Mouse (Mus musculus): ENCODE data around the gene Gm49336.

DNA sequence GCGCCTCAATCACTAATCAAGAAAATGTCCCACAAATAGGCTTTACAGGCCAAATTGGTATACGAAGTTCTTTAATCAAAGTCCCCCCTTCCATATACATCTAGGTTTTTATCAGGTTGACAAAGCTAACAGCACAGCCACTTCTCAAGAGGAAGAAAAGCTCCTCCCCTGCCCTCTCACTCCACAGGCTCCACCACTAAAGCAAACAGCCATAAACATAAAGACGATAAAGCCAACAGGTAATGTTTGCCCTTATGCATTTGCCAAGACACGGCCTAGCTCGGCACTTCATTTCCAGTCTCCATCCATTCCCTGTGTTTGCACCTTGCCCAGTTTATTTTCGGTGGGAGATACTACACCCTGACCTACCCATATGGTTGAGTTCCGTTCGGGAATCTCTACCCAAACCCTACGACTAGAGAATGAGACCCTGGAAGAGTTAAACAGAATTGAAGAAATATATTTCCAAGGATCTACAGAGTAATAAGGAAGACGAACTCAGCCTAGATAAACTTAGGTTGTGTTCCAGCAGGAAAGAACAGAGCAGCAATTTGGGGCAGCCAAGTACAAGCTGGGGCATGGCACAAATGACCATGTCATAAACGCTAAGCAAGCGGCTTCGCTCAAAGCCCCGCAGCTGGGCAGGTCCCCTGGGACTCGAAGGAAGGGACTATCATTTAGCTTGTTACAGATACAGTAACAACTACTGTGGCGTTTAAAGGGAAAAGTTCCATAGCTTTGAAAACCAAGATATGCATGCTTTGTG is 80.3 kb downstream of the Gm49336 start:
- no peak for TF ChIP-seq CTCF (IDR thresholded peaks at IDR 0.05; ENCODE audit: insufficient read depth, low read depth, low read length)
- TF ChIP-seq POLR2A (IDR thresholded peaks at IDR 0.05; ENCODE audit: insufficient read depth, low read depth, low read length) = no peak
